Mouse (Mus musculus) liver, embryonic 14.5 days (tissue): ENCODE measurements around the gene Rho.

Source experiments
- CTCF ChIP-seq: IDR thresholded peaks from 2 replicates; pipeline ENCODE4 v1.5.1; 2016; ENCODE audit warnings: antibody characterized with exemption, low read depth, control low read depth
- EP300 ChIP-seq: IDR thresholded peaks from 2 replicates; pipeline ENCODE4 v1.6.1; 2016; ENCODE audit warnings: antibody characterized with exemption, low read depth

DNA sequence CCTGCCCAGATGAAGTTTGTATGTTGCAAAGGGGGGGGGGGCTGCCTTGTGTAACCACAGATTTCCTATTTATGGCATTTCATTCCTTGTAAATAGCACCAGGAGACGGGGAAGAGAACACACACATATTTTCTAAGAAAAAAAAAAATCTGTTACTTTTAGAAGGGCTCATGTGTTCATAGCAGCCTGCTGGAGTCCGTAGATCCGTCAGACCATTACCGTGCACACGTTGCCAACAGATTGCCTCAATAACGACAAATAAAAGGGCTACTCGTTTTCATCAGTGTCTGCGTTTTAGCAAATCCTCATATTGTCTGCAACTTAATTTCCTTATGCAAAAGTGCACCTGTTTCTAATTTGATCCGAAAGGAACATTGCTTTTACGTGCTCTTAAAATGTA lies 5.1 kb upstream of the Rho start:
- TF ChIP-seq CTCF (no peak), EP300 (no peak)
